Mouse (Mus musculus): ENCODE measurements around the gene Ece2. TPM values are rescaled to one million over a fixed set of nuclear protein-coding genes. Genes with fewer than 3 reads are reported as not detected.

The Ece2 gene
- polyA plus RNA-seq, 1 experiment, result not detected

- Histone ChIP-seq H3K27ac (ENCODE audit: insufficient read depth, low read depth, low read length) (0 out of 2 replicates have a peak overlapping the region, but pooled peaks have one; percentile 20), H3K4me1 (ENCODE audit: control insufficient read depth, insufficient read depth, low read length) (peaks cover 19% of the 10 kb centered on the region), H3K4me3 (ENCODE audit: insufficient read depth, low read depth, low read length) (peak overlapping the region; percentile 77)
- TF ChIP-seq CTCF (IDR thresholded peaks at IDR 0.05; ENCODE audit: insufficient read depth, low read depth, low read length) (no peak), POLR2A (IDR thresholded peaks at IDR 0.05; ENCODE audit: insufficient read depth, low read depth, low read length) (no peak)
- under 1% methylated on average over 32 of the region's 32 CpGs for WGBS
Measured at GRCm38 (mm10) chr16:20620751-20621190, 8.9 kb upstream of the Ece2 start.

DNA sequence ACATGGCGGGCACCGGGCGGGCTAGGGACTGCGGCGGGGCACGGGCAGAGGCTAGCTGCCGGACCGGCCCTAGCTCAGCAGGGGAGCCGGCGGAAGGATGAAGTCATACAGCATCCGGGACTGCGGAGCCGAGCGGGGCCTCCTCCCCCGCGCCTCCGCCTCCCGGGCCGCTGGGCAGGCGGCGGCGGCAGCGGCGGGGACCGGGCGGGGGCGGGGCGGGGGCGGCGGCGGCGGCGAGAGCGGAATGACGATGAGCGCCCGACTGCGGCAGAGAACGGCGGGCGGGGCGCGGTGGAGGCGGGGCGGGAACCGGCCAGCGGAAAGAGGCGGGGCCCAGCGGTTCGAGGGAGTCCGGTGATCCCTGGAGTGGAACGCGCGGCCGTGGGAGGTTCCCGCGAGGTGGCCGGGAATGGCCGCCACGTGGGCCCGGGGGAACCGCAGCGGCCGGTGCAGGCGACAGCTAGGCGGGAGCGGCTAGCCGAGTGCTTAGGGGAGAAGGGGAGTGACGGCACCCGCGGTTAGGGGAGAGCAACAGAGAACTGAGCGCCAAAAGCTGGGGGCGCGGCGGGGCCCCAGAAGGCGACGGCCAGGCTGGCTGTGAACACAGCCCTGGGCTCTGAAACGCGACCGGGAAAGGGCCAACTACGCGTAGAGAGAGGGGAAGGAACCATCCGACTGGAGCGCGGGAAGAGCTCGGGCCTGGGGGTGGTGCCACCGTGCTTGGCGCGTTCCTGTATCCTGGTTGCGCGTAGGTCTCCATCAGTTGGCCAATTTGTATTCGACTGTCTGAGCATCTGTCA, 8.2 kb upstream of the Ece2 start, which contains the start of gene Camk2n2:
TSS of gene Camk2n2 (minus strand) at position 97 of the 800 bp plus-strand sequence.
- WGBS, result under 1% methylated on average over 92 of the region's 92 CpGs
- 0 out of 2 replicates have a peak, but pooled peaks have one; percentile 16 for TF ChIP-seq POLR2A (IDR thresholded peaks at IDR 0.05; ENCODE audit: insufficient read depth, low read depth, low read length)
- TF ChIP-seq CTCF (IDR thresholded peaks at IDR 0.05; ENCODE audit: insufficient read depth, low read depth, low read length), result no peak
- H3K4me1 ChIP-seq (ENCODE audit: control insufficient read depth, insufficient read depth, low read length), result peaks cover 19% of the 10 kb centered on the region
- peak within 1 kb of the TSS; percentile 77 for H3K4me3 ChIP-seq (ENCODE audit: insufficient read depth, low read depth, low read length)
- peak within 1 kb of the TSS; percentile 20; the same call in 1 of the 2 replicates for H3K27ac ChIP-seq (ENCODE audit: insufficient read depth, low read depth, low read length)

DNA sequence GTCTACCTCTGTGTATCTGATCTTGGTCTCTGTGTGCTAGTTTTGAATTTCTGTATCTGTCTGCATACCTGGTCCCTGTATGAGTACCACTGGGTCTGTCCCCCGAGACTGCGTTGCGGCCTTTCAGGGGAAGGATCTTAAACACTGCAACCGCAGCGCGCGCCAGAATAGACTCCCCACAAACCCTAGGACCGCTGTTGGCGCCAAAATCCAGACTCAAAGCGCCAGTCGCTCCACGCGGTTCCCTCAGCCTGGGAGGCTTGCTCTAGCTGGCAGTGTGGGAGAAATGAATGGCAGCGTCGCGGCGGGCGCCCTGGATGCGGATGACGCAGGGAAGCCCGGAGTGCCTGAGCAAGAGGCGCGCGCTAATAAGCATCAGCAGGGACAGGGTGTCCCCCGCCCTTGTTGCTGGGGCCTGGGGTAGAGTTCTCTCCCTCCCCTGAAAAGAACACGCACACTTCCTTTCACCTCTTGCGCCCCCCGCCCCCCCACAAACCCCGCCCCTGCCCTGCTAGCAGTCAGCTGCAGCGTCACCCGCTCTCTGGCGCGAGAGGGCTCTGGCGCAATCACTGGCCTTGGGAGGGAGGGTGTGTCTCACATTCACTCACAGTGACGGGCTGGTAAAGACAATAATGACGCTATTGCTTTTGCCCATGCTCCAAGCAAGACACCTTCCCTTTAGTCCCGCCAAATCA, 7.5 kb upstream of the Ece2 start:
- H3K4me1 ChIP-seq (ENCODE audit: control insufficient read depth, insufficient read depth, low read length), result peaks cover 19% of the 10 kb centered on the region
- H3K27ac ChIP-seq (ENCODE audit: insufficient read depth, low read depth, low read length), result peak overlapping the region; percentile 46
- TF ChIP-seq POLR2A (IDR thresholded peaks at IDR 0.05; ENCODE audit: insufficient read depth, low read depth, low read length), result no peak
- no peak for TF ChIP-seq CTCF (IDR thresholded peaks at IDR 0.05; ENCODE audit: insufficient read depth, low read depth, low read length)
- H3K4me3 ChIP-seq (ENCODE audit: insufficient read depth, low read depth, low read length), result peak overlapping the region; percentile 77
- WGBS, result 1% methylated on average over 37 of the region's 37 CpGs

DNA sequence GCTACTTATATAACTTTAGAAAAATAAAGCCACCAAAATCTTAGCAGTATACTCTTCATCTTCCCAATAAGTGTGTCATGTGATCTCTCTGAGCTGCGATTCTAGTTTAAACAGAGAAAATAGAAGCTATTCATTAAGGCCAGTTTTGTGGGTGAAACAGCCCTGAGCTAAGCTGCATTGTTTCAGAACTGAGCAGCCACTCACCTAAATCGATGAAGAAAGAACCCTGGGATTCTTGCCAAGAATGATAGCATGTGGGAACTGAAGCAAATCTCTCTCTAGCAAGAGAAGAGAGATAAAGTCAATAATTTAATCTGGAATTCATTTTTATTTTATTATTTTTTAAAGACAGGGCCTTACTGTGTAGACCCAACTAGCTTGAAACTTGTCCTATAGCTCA, 6.4 kb upstream of the Ece2 start:
- Histone ChIP-seq H3K27ac (ENCODE audit: insufficient read depth, low read depth, low read length) (no peak overlapping the region), H3K4me1 (ENCODE audit: control insufficient read depth, insufficient read depth, low read length) (peaks cover 19% of the 10 kb centered on the region), H3K4me3 (ENCODE audit: insufficient read depth, low read depth, low read length) (no peak overlapping the region)
- no peak for TF ChIP-seq POLR2A (IDR thresholded peaks at IDR 0.05; ENCODE audit: insufficient read depth, low read depth, low read length)
- TF ChIP-seq CTCF (IDR thresholded peaks at IDR 0.05; ENCODE audit: insufficient read depth, low read depth, low read length), result no peak
- 9% methylated on average over 2 of the region's 2 CpGs for WGBS

DNA sequence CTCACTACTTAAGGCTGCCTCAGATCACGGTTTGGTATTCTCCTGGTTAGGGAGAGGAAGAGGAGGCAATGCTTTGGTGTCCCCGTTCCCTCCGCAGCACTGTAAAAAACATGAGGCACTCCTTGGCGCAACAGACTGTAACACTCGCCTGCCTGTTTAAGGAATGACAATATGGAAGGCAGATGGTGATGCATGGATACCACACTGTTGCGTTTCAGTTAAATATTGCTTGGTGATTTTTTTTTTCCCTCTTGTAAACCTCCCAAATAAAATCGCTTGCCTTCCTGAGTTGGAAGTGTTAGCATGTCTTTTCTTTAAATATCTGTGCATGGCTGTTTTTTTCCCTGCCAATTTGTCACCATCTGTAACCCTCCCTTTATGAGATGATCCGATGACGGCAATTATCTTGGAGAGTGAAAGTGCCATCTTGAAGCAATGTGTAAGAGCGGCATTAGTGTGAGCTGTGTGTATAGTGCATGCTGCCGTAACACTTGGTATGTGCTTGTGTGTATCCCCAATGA, 697 bp upstream of the Ece2 start:
- WGBS, result 60% methylated on average over 11 of the region's 11 CpGs
- TF ChIP-seq POLR2A (IDR thresholded peaks at IDR 0.05; ENCODE audit: insufficient read depth, low read depth, low read length) (no peak), CTCF (IDR thresholded peaks at IDR 0.05; ENCODE audit: insufficient read depth, low read depth, low read length) (no peak)
- peaks cover 13% of the 10 kb centered on the region for H3K4me1 ChIP-seq (ENCODE audit: control insufficient read depth, insufficient read depth, low read length)
- no peak overlapping the region for H3K27ac ChIP-seq (ENCODE audit: insufficient read depth, low read depth, low read length)
- H3K4me3 ChIP-seq (ENCODE audit: insufficient read depth, low read depth, low read length), result no peak overlapping the region

GRCm38 (mm10) chr16:20637410-20637809, 7.8 kb downstream of the Ece2 start:
- no peak overlapping the region for H3K27ac ChIP-seq (ENCODE audit: insufficient read depth, low read depth, low read length)
- no peak overlapping the region for H3K4me3 ChIP-seq (ENCODE audit: insufficient read depth, low read depth, low read length)
- TF ChIP-seq POLR2A (IDR thresholded peaks at IDR 0.05; ENCODE audit: insufficient read depth, low read depth, low read length) (no peak), CTCF (IDR thresholded peaks at IDR 0.05; ENCODE audit: insufficient read depth, low read depth, low read length) (no peak)
- 86% methylated on average over 8 of the region's 8 CpGs for WGBS
- peaks cover 5% of the 10 kb centered on the region; the same call in 1 of the 2 replicates for H3K4me1 ChIP-seq (ENCODE audit: control insufficient read depth, insufficient read depth, low read length)

- H3K4me3 ChIP-seq (ENCODE audit: insufficient read depth, low read depth, low read length), result no peak overlapping the region
- H3K4me1 ChIP-seq (ENCODE audit: control insufficient read depth, insufficient read depth, low read length), result peaks cover 5% of the 10 kb centered on the region; the same call in 1 of the 2 replicates
- TF ChIP-seq CTCF (IDR thresholded peaks at IDR 0.05; ENCODE audit: insufficient read depth, low read depth, low read length) (no peak), POLR2A (IDR thresholded peaks at IDR 0.05; ENCODE audit: insufficient read depth, low read depth, low read length) (no peak)
- H3K27ac ChIP-seq (ENCODE audit: insufficient read depth, low read depth, low read length), result no peak overlapping the region
- WGBS, result 24% methylated on average over 8 of the region's 8 CpGs
Measured at GRCm38 (mm10) chr16:20638367-20638766, 8.7 kb downstream of the Ece2 start.

DNA sequence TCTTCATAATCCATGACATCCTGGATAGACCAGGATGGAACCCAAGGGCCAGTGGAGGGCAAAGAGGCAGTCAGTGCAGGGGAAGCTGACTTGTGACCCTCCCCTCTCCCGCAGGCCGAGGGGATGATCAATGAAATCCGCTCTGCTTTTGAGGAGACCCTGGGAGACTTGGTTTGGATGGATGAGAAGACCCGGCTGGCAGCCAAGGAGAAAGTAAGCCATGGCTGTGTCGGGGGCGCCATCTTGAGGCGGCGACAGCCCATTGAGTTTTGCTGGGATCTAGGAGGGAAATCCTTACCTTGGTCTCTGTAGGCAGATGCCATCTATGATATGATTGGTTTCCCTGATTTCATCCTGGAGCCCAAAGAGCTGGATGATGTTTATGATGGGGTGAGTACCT, 12.5 kb downstream of the Ece2 start:
- Histone ChIP-seq H3K4me3 (ENCODE audit: insufficient read depth, low read depth, low read length) (no peak overlapping the region), H3K27ac (ENCODE audit: insufficient read depth, low read depth, low read length) (no peak overlapping the region), H3K4me1 (ENCODE audit: control insufficient read depth, insufficient read depth, low read length) (peaks cover 5% of the 10 kb centered on the region; the same call in 1 of the 2 replicates)
- TF ChIP-seq POLR2A (IDR thresholded peaks at IDR 0.05; ENCODE audit: insufficient read depth, low read depth, low read length), result no peak
- TF ChIP-seq CTCF (IDR thresholded peaks at IDR 0.05; ENCODE audit: insufficient read depth, low read depth, low read length), result peak; percentile 78
- WGBS, result 5% methylated on average over 8 of the region's 8 CpGs
